Mouse (Mus musculus) spleen, adult 2 months (tissue): ENCODE results near the gene Slc24a4. TPM values are rescaled to one million over a fixed set of nuclear protein-coding genes. Genes with fewer than 3 reads are reported as not detected.

Experiments used
- DNase-seq, 2 experiments: peaks; one replicate each; pipeline versions ENCODE4 v3.0.0 to v3.0.0-alpha.2; 2012 to 2021; ENCODE audit warnings: low spot score in 2 of 2, low read depth in 1 of 2
- H3K27ac ChIP-seq: fragments of 200-500 bp; 2 replicates; pipeline ENCODE4 v1.5.1; 2012; ENCODE audit warnings: low read length, inconsistent platforms; ENCODE audit not compliant: insufficient read depth
- H3K27me3 ChIP-seq: fragments of 200-500 bp; 2 replicates; pipeline ENCODE4 v1.6.1; 2012; ENCODE audit warnings: mild to moderate bottlenecking, moderate library complexity, low read length, inconsistent platforms; ENCODE audit not compliant: control insufficient read depth, insufficient read depth
- H3K36me3 ChIP-seq: fragments of 200-500 bp; 2 replicates; pipeline ENCODE4 v1.6.1; 2012; ENCODE audit warnings: mild to moderate bottlenecking, low read length, inconsistent platforms; ENCODE audit not compliant: control insufficient read depth, insufficient read depth
- H3K4me1 ChIP-seq: fragments of 200-500 bp; 2 replicates; pipeline ENCODE4 v1.6.1; 2011; ENCODE audit warnings: inconsistent platforms; ENCODE audit not compliant: control insufficient read depth, insufficient read depth, insufficient read length
- H3K4me3 ChIP-seq: fragments of 200-500 bp; 2 replicates; pipeline ENCODE4 v1.5.1; 2011; ENCODE audit warnings: mild to moderate bottlenecking, inconsistent platforms; ENCODE audit not compliant: insufficient read depth, insufficient read length; ENCODE audit errors: extremely low read depth
- CTCF ChIP-seq: fragments of 200-500 bp; IDR thresholded peaks from 2 replicates; pipeline ENCODE4 v1.5.1; 2011; ENCODE audit warnings: mild to moderate bottlenecking, inconsistent platforms; ENCODE audit not compliant: insufficient read depth, insufficient read length, insufficient replicate concordance; ENCODE audit errors: extremely low read depth
- POLR2A ChIP-seq: fragments of 200-500 bp; IDR thresholded peaks from 2 replicates; pipeline ENCODE4 v1.6.1; 2011; ENCODE audit warnings: low read depth, low read length, inconsistent platforms
- WGBS: fragments of 180-500 bp; shearing (Covaris S2); methylation state at CpG from one replicate; pipeline ENCODE4 v1.1.7; 2018; 5-methylcytosine and 5-hydroxymethylcytosine counted together
- polyA plus RNA-seq: library from polyadenylated mRNA; depleted of rRNA; stranded (reverse); fragments of >200 nt; gene quantifications from 2 replicates; pipeline ENCODE4 v1.2.3, GENCODE M21; 2012

Slc24a4 gene
- polyA plus RNA-seq, 1 experiment: not detected

- Histone ChIP-seq H3K36me3 (no peaks in the 10 kb centered on the region), H3K4me3 (no peak overlapping the region), H3K27me3 (no peaks in the 10 kb centered on the region), H3K27ac (peak overlapping the region; percentile 61), H3K4me1 (peaks cover 33% of the 10 kb centered on the region; the same call in 1 of the 2 replicates)
- TF ChIP-seq POLR2A: no peak
- TF ChIP-seq CTCF: no peak
- 24% methylated on average over 1 of the region's 1 CpGs for WGBS
- no peak for DNase-seq
Measured at GRCm38 (mm10) chr12:102301585-102301984, 173.1 kb downstream of the Slc24a4 start.

DNA sequence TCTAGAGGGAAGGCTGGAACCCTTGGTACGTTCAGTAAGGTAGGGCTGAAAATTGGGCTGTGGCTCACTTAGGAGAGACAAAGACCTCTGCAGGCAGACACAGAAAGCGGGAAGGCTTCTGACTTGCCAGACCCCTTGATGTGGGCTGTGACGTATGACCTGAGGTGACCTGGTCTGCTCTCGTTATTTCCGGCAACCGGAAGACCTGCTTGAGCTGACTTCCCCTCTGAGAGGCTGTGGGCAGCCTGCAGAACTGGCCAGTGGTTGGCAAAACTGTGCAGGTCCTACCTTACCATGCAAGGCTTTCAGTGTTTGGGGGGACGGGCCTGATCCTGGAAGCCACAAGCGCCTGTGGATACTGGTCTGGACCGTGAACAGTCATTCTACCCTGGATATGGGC, 173.8 kb downstream of the Slc24a4 start:
- Histone ChIP-seq H3K27ac (peak overlapping the region; percentile 61), H3K36me3 (no peaks in the 10 kb centered on the region), H3K4me3 (no peak overlapping the region), H3K27me3 (no peaks in the 10 kb centered on the region), H3K4me1 (peaks cover 29% of the 10 kb centered on the region; the same call in 1 of the 2 replicates)
- peak; percentile 42 to 58 for DNase-seq
- no peak for TF ChIP-seq CTCF
- TF ChIP-seq POLR2A: no peak
- 25% methylated on average over 9 of the region's 9 CpGs for WGBS

DNA sequence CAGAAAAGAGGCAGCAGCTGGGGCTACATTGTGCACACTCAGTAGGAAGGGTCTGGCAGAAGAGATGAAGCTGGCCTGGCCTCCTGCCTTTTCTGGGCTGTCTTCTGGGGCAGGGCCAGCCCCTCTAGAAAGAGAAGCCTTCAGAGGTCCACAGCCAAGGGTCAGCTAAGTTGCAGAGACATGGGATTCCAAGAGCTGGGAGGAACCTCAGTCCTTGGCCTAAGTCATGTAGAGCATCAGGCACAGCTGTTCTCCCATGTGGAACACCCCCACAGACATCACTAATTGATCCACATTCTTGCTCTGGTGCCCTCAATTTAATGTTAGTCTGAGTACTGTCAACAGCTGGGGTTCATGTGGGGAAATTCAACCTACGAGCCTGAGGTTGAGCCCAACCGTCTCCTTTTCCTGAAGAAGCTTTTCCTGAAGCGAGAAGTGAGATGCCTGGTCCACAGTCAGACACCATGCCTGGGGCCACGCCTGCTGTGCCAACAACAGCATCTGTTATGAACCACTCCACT, 174.4 kb downstream of the Slc24a4 start:
- H3K4me3 ChIP-seq: no peak overlapping the region
- DNase-seq: no peak
- TF ChIP-seq POLR2A: no peak
- TF ChIP-seq CTCF: no peak
- no peaks in the 10 kb centered on the region for H3K27me3 ChIP-seq
- H3K27ac ChIP-seq: peak overlapping the region; percentile 34
- 63% methylated on average over 4 of the region's 4 CpGs for WGBS
- H3K36me3 ChIP-seq: no peaks in the 10 kb centered on the region
- H3K4me1 ChIP-seq: peaks cover 31% of the 10 kb centered on the region

DNA sequence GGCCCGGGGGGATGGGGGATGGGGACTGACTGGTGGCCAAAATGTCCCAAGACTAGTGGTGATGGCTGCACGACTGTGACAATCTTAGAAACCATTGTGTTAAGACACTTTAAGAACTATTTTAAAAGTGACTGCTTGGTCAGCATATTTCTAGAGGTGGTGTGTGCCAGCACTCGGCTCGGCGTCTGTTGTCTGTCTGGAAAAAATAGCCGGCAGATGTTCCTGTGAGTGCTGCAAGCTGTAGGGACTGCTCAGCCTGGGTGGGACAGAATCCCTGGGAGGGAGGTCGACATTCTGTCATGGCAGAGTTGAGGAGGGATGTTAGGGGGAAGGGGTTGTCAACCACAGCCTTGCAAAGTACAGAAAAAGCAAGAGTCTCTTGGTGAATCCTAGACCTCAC, 175.3 kb downstream of the Slc24a4 start:
- TF ChIP-seq CTCF (no peak), POLR2A (no peak)
- WGBS: 65% methylated on average over 7 of the region's 7 CpGs
- Histone ChIP-seq H3K4me3 (no peak overlapping the region), H3K36me3 (no peaks in the 10 kb centered on the region), H3K4me1 (peaks cover 39% of the 10 kb centered on the region), H3K27ac (no peak overlapping the region), H3K27me3 (no peaks in the 10 kb centered on the region)
- no peak for DNase-seq

DNA sequence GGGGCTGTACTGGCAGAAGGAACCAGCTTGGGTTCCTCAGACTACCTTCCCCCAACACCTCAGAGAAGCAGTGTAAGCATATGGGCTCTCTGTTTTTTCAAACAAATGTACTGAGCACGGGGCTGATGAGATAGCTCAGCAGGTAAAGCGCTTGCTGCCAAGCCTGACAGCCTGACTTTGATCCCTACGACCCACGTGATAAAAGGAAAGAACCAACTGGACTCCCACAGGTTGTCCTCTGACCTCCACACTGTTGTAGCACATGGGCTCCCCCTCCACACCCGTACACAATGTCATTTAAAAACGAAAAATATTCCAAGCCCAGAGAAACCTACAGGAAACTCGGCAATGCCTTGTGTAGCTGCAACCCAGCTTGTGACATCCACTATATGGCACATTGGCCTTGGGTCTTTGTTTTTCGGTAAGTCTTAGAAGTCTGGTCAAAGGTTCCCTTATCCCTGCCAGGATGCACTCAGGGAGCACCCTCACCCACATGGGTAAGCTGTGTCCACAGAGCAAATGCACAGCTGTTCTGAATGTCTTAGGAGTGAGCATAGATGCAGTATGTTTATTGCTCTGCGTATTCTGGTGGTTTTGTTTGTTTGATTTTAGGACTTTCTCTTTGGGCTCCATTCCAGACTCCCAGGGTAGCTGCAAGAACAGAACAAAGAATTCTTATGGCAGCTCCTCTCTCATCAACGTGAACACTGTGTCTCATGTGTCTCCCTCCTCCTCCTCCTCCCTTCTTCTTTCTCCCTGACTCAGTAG, 176.7 kb downstream of the Slc24a4 start:
- Histone ChIP-seq H3K36me3 (no peaks in the 10 kb centered on the region), H3K4me3 (no peak overlapping the region), H3K4me1 (peaks cover 46% of the 10 kb centered on the region), H3K27ac (0 out of 2 replicates have a peak overlapping the region, but pooled peaks have one; percentile 8), H3K27me3 (no peaks in the 10 kb centered on the region)
- TF ChIP-seq CTCF (no peak), POLR2A (no peak)
- no peak for DNase-seq
- WGBS: 75% methylated on average over 10 of the region's 10 CpGs

DNA sequence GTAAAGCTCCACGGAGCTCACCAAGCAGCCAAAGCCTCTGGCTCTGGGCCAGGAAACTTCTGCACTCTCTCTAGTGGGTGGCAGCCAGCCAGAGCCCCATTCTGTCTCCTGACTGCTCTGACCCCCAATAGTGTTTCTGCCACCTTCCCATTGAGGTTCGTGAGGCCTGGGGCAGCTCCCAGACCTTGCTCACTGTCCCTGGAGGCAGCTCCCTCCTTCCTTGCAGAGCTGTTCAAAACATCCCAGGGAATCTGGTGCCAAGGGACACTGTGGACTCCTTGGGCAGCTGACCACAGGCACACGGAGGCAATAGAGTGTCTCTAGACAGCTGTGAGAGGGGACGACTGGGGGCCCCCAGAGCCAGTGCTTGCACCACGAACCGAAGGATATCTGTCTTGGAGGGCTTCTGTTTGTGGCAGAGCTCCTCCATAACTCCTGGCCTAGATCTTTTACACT, 179.5 kb downstream of the Slc24a4 start:
- Histone ChIP-seq H3K4me1 (peaks cover 28% of the 10 kb centered on the region), H3K36me3 (no peaks in the 10 kb centered on the region), H3K4me3 (no peak overlapping the region), H3K27me3 (no peaks in the 10 kb centered on the region), H3K27ac (no peak overlapping the region)
- 33% methylated on average over 6 of the region's 6 CpGs for WGBS
- no peak for DNase-seq
- TF ChIP-seq POLR2A (no peak), CTCF (no peak)

- Histone ChIP-seq H3K27me3 (no peaks in the 10 kb centered on the region), H3K36me3 (0 out of 2 replicates have a peak, but pooled peaks cover 3% of the 10 kb centered on the region), H3K4me1 (peaks cover 27% of the 10 kb centered on the region), H3K27ac (no peak overlapping the region), H3K4me3 (no peak overlapping the region)
- DNase-seq: peak in 1 of 2 experiments; percentile 36
- TF ChIP-seq CTCF: no peak
- no peak for TF ChIP-seq POLR2A
- 33% methylated on average over 16 of the region's 16 CpGs for WGBS
Measured at GRCm38 (mm10) chr12:102308457-102309011, 180.0 kb downstream of the Slc24a4 start.
